Mouse (Mus musculus): Measurements from ENCODE around the gene Ptpdc1. TPM values are rescaled to one million over a fixed set of nuclear protein-coding genes. Genes with fewer than 3 reads are reported as not detected.

The Ptpdc1 gene
- total and polyA plus RNA-seq, 3 experiments, result 0.11 TPM; not detected in 2

GRCm38 (mm10) chr13:48553511-48553910 lies 72.0 kb downstream of the Ptpdc1 start:
- ATAC-seq (ENCODE audit: extremely low read depth, insufficient number of reproducible peaks, low FRiP score, poor library complexity, severe bottlenecking) (no peak), DNase-seq (ENCODE audit: low spot score) (no peak)
- no peak overlapping the region for H3K4me3 ChIP-seq (ENCODE audit: low read depth, low read length)
- H3K36me3 ChIP-seq (replicated peaks), result no peaks in the 10 kb centered on the region
- no peaks in the 10 kb centered on the region for H3K9me3 ChIP-seq (replicated peaks)
- H3K4me1 ChIP-seq (ENCODE audit: insufficient read depth, low read depth, low read length), result peaks cover 11% of the 10 kb centered on the region
- peaks cover 21% of the 10 kb centered on the region for H3K27me3 ChIP-seq (ENCODE audit: insufficient read depth, low read length)
- TF ChIP-seq GATA1 (IDR thresholded peaks at IDR 0.05; ENCODE audit: borderline replicate concordance, low read length) (no peak), POLR2AphosphoS5 (IDR thresholded peaks at IDR 0.05; ENCODE audit: insufficient replicate concordance, low read depth, low read length) (no peak), CTCF (IDR thresholded peaks at IDR 0.05; ENCODE audit: low read depth, low read length) (no peak), TAL1 (conservative IDR thresholded peaks at IDR 0.05; ENCODE audit: low read depth, low read length) (no peak), GATA2 (IDR thresholded peaks at IDR 0.05; ENCODE audit: borderline replicate concordance, low read depth, low read length) (no peak)

GRCm38 (mm10) chr13:48552181-48553090 lies 73.0 kb downstream of the Ptpdc1 start:
- no peaks in the 10 kb centered on the region for H3K9me3 ChIP-seq (replicated peaks)
- no peak for ATAC-seq (ENCODE audit: extremely low read depth, insufficient number of reproducible peaks, low FRiP score, poor library complexity, severe bottlenecking)
- no peaks in the 10 kb centered on the region for H3K36me3 ChIP-seq (replicated peaks)
- TF ChIP-seq GATA1 (IDR thresholded peaks at IDR 0.05; ENCODE audit: borderline replicate concordance, low read length), result no peak
- TF ChIP-seq POLR2AphosphoS5 (IDR thresholded peaks at IDR 0.05; ENCODE audit: insufficient replicate concordance, low read depth, low read length), result no peak
- TF ChIP-seq CTCF (IDR thresholded peaks at IDR 0.05; ENCODE audit: low read depth, low read length), result no peak
- no peak for TF ChIP-seq GATA2 (IDR thresholded peaks at IDR 0.05; ENCODE audit: borderline replicate concordance, low read depth, low read length)
- TF ChIP-seq TAL1 (conservative IDR thresholded peaks at IDR 0.05; ENCODE audit: low read depth, low read length), result no peak
- H3K4me1 ChIP-seq (ENCODE audit: insufficient read depth, low read depth, low read length), result peaks cover 11% of the 10 kb centered on the region
- no peak overlapping the region; the same call in 1 of the 2 replicates for H3K4me3 ChIP-seq (ENCODE audit: low read depth, low read length)
- no peak for DNase-seq (ENCODE audit: low spot score)
- peaks cover 21% of the 10 kb centered on the region for H3K27me3 ChIP-seq (ENCODE audit: insufficient read depth, low read length)

- H3K4me3 ChIP-seq (ENCODE audit: low read depth, low read length), result no peak overlapping the region
- peaks cover 3% of the 10 kb centered on the region for H3K36me3 ChIP-seq (replicated peaks)
- H3K27me3 ChIP-seq (ENCODE audit: insufficient read depth, low read length), result peaks cover 21% of the 10 kb centered on the region
- no peak for TF ChIP-seq GATA2 (IDR thresholded peaks at IDR 0.05; ENCODE audit: borderline replicate concordance, low read depth, low read length)
- TF ChIP-seq TAL1 (conservative IDR thresholded peaks at IDR 0.05; ENCODE audit: low read depth, low read length), result no peak
- no peaks in the 10 kb centered on the region for H3K9me3 ChIP-seq (replicated peaks)
- H3K4me1 ChIP-seq (ENCODE audit: insufficient read depth, low read depth, low read length), result peaks cover 25% of the 10 kb centered on the region
- DNase-seq (ENCODE audit: low spot score), result no peak
- no peak for ATAC-seq (ENCODE audit: extremely low read depth, insufficient number of reproducible peaks, low FRiP score, poor library complexity, severe bottlenecking)
These were observed 77.2 kb downstream of the Ptpdc1 start for GRCm38 (mm10) chr13:48548296-48548695.

- ATAC-seq (ENCODE audit: extremely low read depth, insufficient number of reproducible peaks, low FRiP score, poor library complexity, severe bottlenecking) (no peak), DNase-seq (ENCODE audit: low spot score) (no peak)
- H3K27me3 ChIP-seq (ENCODE audit: insufficient read depth, low read length), result peaks cover 20% of the 10 kb centered on the region
- H3K4me1 ChIP-seq (ENCODE audit: insufficient read depth, low read depth, low read length), result peaks cover 26% of the 10 kb centered on the region
- TF ChIP-seq POLR2AphosphoS5 (IDR thresholded peaks at IDR 0.05; ENCODE audit: insufficient replicate concordance, low read depth, low read length), result no peak
- TF ChIP-seq CTCF (IDR thresholded peaks at IDR 0.05; ENCODE audit: low read depth, low read length), result no peak
- TF ChIP-seq GATA2 (IDR thresholded peaks at IDR 0.05; ENCODE audit: borderline replicate concordance, low read depth, low read length), result no peak
- no peak for TF ChIP-seq GATA1 (IDR thresholded peaks at IDR 0.05; ENCODE audit: borderline replicate concordance, low read length)
- TF ChIP-seq TAL1 (conservative IDR thresholded peaks at IDR 0.05; ENCODE audit: low read depth, low read length), result no peak
- no peaks in the 10 kb centered on the region for H3K9me3 ChIP-seq (replicated peaks)
- H3K36me3 ChIP-seq (replicated peaks), result peaks cover 3% of the 10 kb centered on the region
- no peak overlapping the region for H3K4me3 ChIP-seq (ENCODE audit: low read depth, low read length)
These were observed 77.8 kb downstream of the Ptpdc1 start for GRCm38 (mm10) chr13:48547623-48548022.

- Histone ChIP-seq H3K4me1 (ENCODE audit: insufficient read depth, low read depth, low read length) (peaks cover 28% of the 10 kb centered on the region), H3K36me3 (replicated peaks) (peaks cover 3% of the 10 kb centered on the region), H3K4me3 (ENCODE audit: low read depth, low read length) (peak overlapping the region; percentile 94), H3K27me3 (ENCODE audit: insufficient read depth, low read length) (peaks cover 9% of the 10 kb centered on the region; the same call in 1 of the 2 replicates), H3K9me3 (replicated peaks) (no peaks in the 10 kb centered on the region)
- ATAC-seq (ENCODE audit: extremely low read depth, insufficient number of reproducible peaks, low FRiP score, poor library complexity, severe bottlenecking), result peak; percentile 92
- TF ChIP-seq GATA2 (IDR thresholded peaks at IDR 0.05; ENCODE audit: borderline replicate concordance, low read depth, low read length) (no peak), GATA1 (IDR thresholded peaks at IDR 0.05; ENCODE audit: borderline replicate concordance, low read length) (no peak), CTCF (IDR thresholded peaks at IDR 0.05; ENCODE audit: low read depth, low read length) (no peak), TAL1 (conservative IDR thresholded peaks at IDR 0.05; ENCODE audit: low read depth, low read length) (no peak), POLR2AphosphoS5 (IDR thresholded peaks at IDR 0.05; ENCODE audit: insufficient replicate concordance, low read depth, low read length) (no peak)
- peak; percentile 100 for DNase-seq (ENCODE audit: low spot score)
These were observed 79.0 kb downstream of the Ptpdc1 start for GRCm38 (mm10) chr13:48546330-48546917.

Data from G1E (cell line).